ENCODE assay signal across 29 mouse cellular contexts in genomic region chr17:9937211-9937610, GRCm38 (mm10).
DNase-seq lines count a peak whose midpoint lies in the region; ATAC-seq lines count a peak whose summit lies in the region.
"Had no signal": no experiment of that assay in that cellular context is flagged by ENCODE, and none has a peak within 500 bp of the region (broad histone marks: within the 10 kb centered on the region; RNA-seq: fewer than 3 reads in every experiment).

No protein-coding gene starts in this region.

- no peak for ATAC-seq in embryonic facial prominence, embryonic 14.5 days (ENCODE audit: low read depth)
- ATAC-seq in heart, embryonic 11.5 days (replicated peaks; ENCODE audit: insufficient number of reproducible peaks, low FRiP score, low TSS enrichment) = no peak
- no peak for ATAC-seq in midbrain, embryonic 15.5 days (replicated peaks)
- ATAC-seq: CD4-positive, CD25-positive, alpha-beta regulatory T cell, adult 4 months; forebrain, embryonic 13.5 days; forebrain, embryonic 15.5 days; Patski had no signal

- H3K27ac ChIP-seq in embryonic facial prominence, embryonic 14.5 days (replicated peaks; ENCODE audit: low read depth, low read length) = no peak overlapping the region
- no peak overlapping the region for H3K27ac ChIP-seq in embryonic facial prominence, embryonic 10.5 days (replicated peaks)
- no peak overlapping the region for H3K27ac ChIP-seq in heart, embryonic 11.5 days (ENCODE audit: low read depth, low read length)
- H3K27ac ChIP-seq in midbrain, embryonic 10.5 days (replicated peaks) = no peak overlapping the region; the same call in 1 of the 2 replicates
- H3K27ac ChIP-seq in midbrain, embryonic 15.5 days = no peak overlapping the region
- H3K27ac ChIP-seq: embryonic facial prominence, embryonic 12.5 days; embryonic facial prominence, embryonic 15.5 days; forebrain, embryonic 10.5 days; forebrain, embryonic 13.5 days; forebrain, embryonic 15.5 days had no signal

- peaks cover 4% of the 10 kb centered on the region; the same call in 1 of the 2 replicates for H3K9me3 ChIP-seq in embryonic facial prominence, embryonic 14.5 days (ENCODE audit: control insufficient read depth, low read length)
- H3K9me3 ChIP-seq in embryonic facial prominence, embryonic 10.5 days = no peaks in the 10 kb centered on the region
- no peaks in the 10 kb centered on the region for H3K9me3 ChIP-seq in heart, embryonic 11.5 days (replicated peaks; ENCODE audit: control insufficient read depth, low read length)
- H3K9me3 ChIP-seq in midbrain, embryonic 10.5 days (replicated peaks) = peaks cover 7% of the 10 kb centered on the region; the same call in 1 of the 2 replicates
- no peaks in the 10 kb centered on the region for H3K9me3 ChIP-seq in midbrain, embryonic 15.5 days
- H3K9me3 ChIP-seq: embryonic facial prominence, embryonic 12.5 days; embryonic facial prominence, embryonic 15.5 days; forebrain, embryonic 13.5 days; forebrain, embryonic 15.5 days; G1E had no signal

- no peaks in the 10 kb centered on the region for H3K36me3 ChIP-seq in embryonic facial prominence, embryonic 14.5 days (ENCODE audit: control insufficient read depth, insufficient read depth, low read length)
- no peaks in the 10 kb centered on the region for H3K36me3 ChIP-seq in embryonic facial prominence, embryonic 10.5 days (replicated peaks)
- H3K36me3 ChIP-seq in heart, embryonic 11.5 days (ENCODE audit: control insufficient read depth, insufficient read depth, low read length) = no peaks in the 10 kb centered on the region
- no peaks in the 10 kb centered on the region for H3K36me3 ChIP-seq in midbrain, embryonic 10.5 days
- H3K36me3 ChIP-seq in midbrain, embryonic 15.5 days (replicated peaks) = no peaks in the 10 kb centered on the region
- H3K36me3 ChIP-seq: embryonic facial prominence, embryonic 12.5 days; embryonic facial prominence, embryonic 15.5 days; forebrain, embryonic 10.5 days; forebrain, embryonic 15.5 days; G1E had no signal

- H3K4me3 ChIP-seq in embryonic facial prominence, embryonic 14.5 days (ENCODE audit: low read depth, low read length) = no peak overlapping the region
- no peak overlapping the region for H3K4me3 ChIP-seq in embryonic facial prominence, embryonic 10.5 days
- no peak overlapping the region for H3K4me3 ChIP-seq in heart, embryonic 11.5 days (ENCODE audit: low read depth, low read length)
- no peak overlapping the region for H3K4me3 ChIP-seq in midbrain, embryonic 10.5 days
- no peak overlapping the region for H3K4me3 ChIP-seq in midbrain, embryonic 15.5 days
- H3K4me3 ChIP-seq: embryonic facial prominence, embryonic 12.5 days; embryonic facial prominence, embryonic 15.5 days; erythroblast, embryonic 14.5 days; forebrain, embryonic 10.5 days; forebrain, embryonic 13.5 days; forebrain, embryonic 15.5 days had no signal

- peak; percentile 46 for DNase-seq in embryonic facial prominence, embryonic 14.5 days (ENCODE audit: low spot score)
- no peak for DNase-seq in embryonic facial prominence, embryonic 10.5 days (ENCODE audit: low spot score)
- DNase-seq in heart, adult 11 months = peak; percentile 50
- DNase-seq in midbrain, embryonic 10.5 days (ENCODE audit: low spot score) = peak; percentile 15
- peak; percentile 82 for DNase-seq in retina, embryonic 14.5 days (ENCODE audit: low spot score)
- no peak for DNase-seq in thymus, postnatal 10 days (ENCODE audit: low spot score in 2 of 2)
- DNase-seq: adrenal gland, adult 2 months; adrenal gland, postnatal 10 days; adrenal gland, postnatal 25 days; B cell, adult 2 months; cerebellum, adult 11 months; cerebellum, adult 18-20 months; cerebellum, adult 8-10 months; cerebellum, adult 9-11 months; cerebellum, postnatal 14 days; cerebellum, postnatal 36 days; embryo, embryonic 11 days had no signal

- no peaks in the 10 kb centered on the region for H3K27me3 ChIP-seq in embryonic facial prominence, embryonic 14.5 days (replicated peaks; ENCODE audit: control insufficient read depth, insufficient read depth, low read length)
- H3K27me3 ChIP-seq in embryonic facial prominence, embryonic 10.5 days (replicated peaks; ENCODE audit: low read depth, poor library complexity, severe bottlenecking) = no peaks in the 10 kb centered on the region
- H3K27me3 ChIP-seq in heart, embryonic 11.5 days (ENCODE audit: control insufficient read depth, insufficient read depth, low read length) = no peaks in the 10 kb centered on the region
- H3K27me3 ChIP-seq in midbrain, embryonic 10.5 days (ENCODE audit: low read depth, poor library complexity, severe bottlenecking) = peaks cover 4% of the 10 kb centered on the region; the same call in 1 of the 2 replicates
- no peaks in the 10 kb centered on the region for H3K27me3 ChIP-seq in midbrain, embryonic 15.5 days (replicated peaks)
- H3K27me3 ChIP-seq: CH12.LX; embryonic facial prominence, embryonic 12.5 days; embryonic facial prominence, embryonic 15.5 days; forebrain, embryonic 13.5 days; forebrain, embryonic 15.5 days had no signal

- H3K4me1 ChIP-seq in embryonic facial prominence, embryonic 14.5 days (ENCODE audit: control insufficient read depth, insufficient read depth, low read length) = no peaks in the 10 kb centered on the region
- H3K4me1 ChIP-seq in embryonic facial prominence, embryonic 10.5 days = peaks cover 17% of the 10 kb centered on the region; the same call in 1 of the 2 replicates
- H3K4me1 ChIP-seq in heart, embryonic 11.5 days (ENCODE audit: control insufficient read depth, insufficient read depth, low read length) = 0 out of 2 replicates have a peak, but pooled peaks cover 2% of the 10 kb centered on the region
- peaks cover 18% of the 10 kb centered on the region for H3K4me1 ChIP-seq in midbrain, embryonic 10.5 days
- H3K4me1 ChIP-seq in midbrain, embryonic 15.5 days = no peaks in the 10 kb centered on the region
- H3K4me1 ChIP-seq: embryonic facial prominence, embryonic 12.5 days; embryonic facial prominence, embryonic 15.5 days; forebrain, embryonic 15.5 days had no signal

- no peak overlapping the region for H3K4me2 ChIP-seq in embryonic facial prominence, embryonic 14.5 days (ENCODE audit: low read depth, low read length)
- H3K4me2 ChIP-seq in heart, embryonic 11.5 days = no peak overlapping the region
- H3K4me2 ChIP-seq in midbrain, embryonic 15.5 days = no peak overlapping the region
- H3K4me2 ChIP-seq: embryonic facial prominence, embryonic 12.5 days; embryonic facial prominence, embryonic 15.5 days; forebrain, embryonic 13.5 days; forebrain, embryonic 15.5 days had no signal

- no peak overlapping the region for H3K9ac ChIP-seq in embryonic facial prominence, embryonic 14.5 days (ENCODE audit: low read depth, low read length)
- no peak overlapping the region for H3K9ac ChIP-seq in heart, embryonic 11.5 days (ENCODE audit: low read depth, low read length)
- H3K9ac ChIP-seq in midbrain, embryonic 15.5 days = no peak overlapping the region
- H3K9ac ChIP-seq: embryonic facial prominence, embryonic 12.5 days; embryonic facial prominence, embryonic 15.5 days; forebrain, embryonic 13.5 days; forebrain, embryonic 15.5 days had no signal

- 83% methylated on average over 5 of the region's 5 CpGs for WGBS in embryonic facial prominence, embryonic 14.5 days
- 80% methylated on average over 5 of the region's 5 CpGs for WGBS in embryonic facial prominence, embryonic 10.5 days
- 80% methylated on average over 5 of the region's 5 CpGs for WGBS in heart, embryonic 11.5 days (ENCODE audit: insufficient replicate concordance)
- 72% methylated on average over 5 of the region's 5 CpGs for WGBS in midbrain, embryonic 10.5 days
- 63% methylated on average over 5 of the region's 5 CpGs for WGBS in midbrain, embryonic 15.5 days

Comparison
In these comparisons a context has a peak if more than half of its experiments do, and no peak if none do; other contexts are left out.
1. DNase-seq: peak in embryonic facial prominence, embryonic 14.5 days (single experiment), heart, adult 11 months (single experiment), midbrain, embryonic 10.5 days (single experiment) and retina, embryonic 14.5 days (single experiment); none in embryonic facial prominence, embryonic 10.5 days (single experiment) and thymus, postnatal 10 days (0 of 2).